Mouse (Mus musculus): ENCODE data around the gene Ing3.

- TF ChIP-seq POLR2A (IDR thresholded peaks at IDR 0.05; ENCODE audit: extremely low read depth, insufficient read depth, low read length) (no peak), CTCF (IDR thresholded peaks at IDR 0.05; ENCODE audit: extremely low read depth, insufficient read depth, low read length) (no peak)
Observed at GRCm38 (mm10) chr6:21993070-21993469, 43.7 kb downstream of the Ing3 start.
